Mouse (Mus musculus): ENCODE results near the gene Zbtb1.

GRCm38 (mm10) chr12:76391595-76392271, 21.7 kb downstream of the Zbtb1 start:
- TF ChIP-seq CTCF (IDR thresholded peaks at IDR 0.05; ENCODE audit: borderline replicate concordance, extremely low read depth, insufficient read depth, insufficient read length) (no peak), POLR2A (IDR thresholded peaks at IDR 0.05; ENCODE audit: borderline replicate concordance, extremely low read depth, insufficient read depth, insufficient read length, poor library complexity, severe bottlenecking) (no peak)

Data from brain, embryonic 14.5 days (tissue).